Mouse (Mus musculus) Patski (cell line): ENCODE results near the gene Slc3a1. TPM values are rescaled to one million over a fixed set of nuclear protein-coding genes. Genes with fewer than 3 reads are reported as not detected.

Experiments
- ATAC-seq: fragments of 100-300 bp; one replicate; pipeline ENCODE4 v1.8.0; 2021
- CTCF ChIA-PET: fragments of 350-600 bp; sonication (Branson Sonifier 250); formaldehyde crosslinking; loops from one replicate; lab custom pipeline; 2022; ENCODE audit warnings: inconsistent platforms; lab: Charles Lee
- POLR2A ChIA-PET: fragments of 350-600 bp; sonication (Branson Sonifier 250); formaldehyde crosslinking; loops from one replicate; lab custom pipeline; 2022; ENCODE audit warnings: antibody characterized with exemption, inconsistent platforms; lab: Charles Lee
- DNase-seq: peaks from one replicate; pipeline ENCODE4 v3.0.0-alpha.2; 2011; ENCODE audit warnings: low read depth, low spot score
- H3K27me3 ChIP-seq: fragments of 371-371 bp; one replicate; pipeline ENCODE4 v1.5.1; 2021
- CTCF ChIP-seq: fragments of 100-300 bp; IDR thresholded peaks from one replicate; pipeline ENCODE4 v1.5.1; 2021
- in situ Hi-C: fragments of 300-500 bp; cut with MboI; formaldehyde crosslinking; loops from 3 replicates; pipeline ENCODE4 v1.11.1; 2018; ENCODE audit warnings: low pct_unique_long_range_greater_than_20kb, mixed read lengths
- polyA plus RNA-seq: library from polyadenylated mRNA; unstranded; gene quantifications from one replicate; pipeline ENCODE4 v1.2.3, GENCODE M21; 2021

Slc3a1 gene
- polyA plus RNA-seq, 1 experiment from 2014 or later: 0.33 TPM

DNA sequence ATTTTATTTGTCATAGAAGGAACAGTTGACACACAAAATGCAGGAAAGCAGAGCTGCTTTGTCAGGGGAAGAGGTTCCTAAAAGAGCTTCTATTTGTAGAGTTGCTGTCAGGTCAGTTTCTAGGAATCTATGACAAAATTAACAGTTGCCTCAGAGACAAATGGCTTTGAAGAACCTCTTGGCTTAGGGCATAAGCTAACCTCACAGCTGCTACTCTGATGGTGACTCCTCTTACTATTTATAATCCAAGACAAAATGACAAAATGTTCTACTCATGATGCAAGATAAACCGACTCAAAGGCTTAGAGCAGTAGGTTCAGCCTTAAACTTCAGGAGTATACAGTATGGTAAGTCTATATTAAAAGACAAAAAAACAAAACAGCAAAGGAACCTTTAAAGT lies 58.3 kb downstream of the Slc3a1 start:
- no peaks in the 10 kb centered on the region for H3K27me3 ChIP-seq
- ChIA-PET POLR2A (no interaction called here), CTCF (no interaction called here)
- ATAC-seq: no peak
- DNase-seq: no peak
- TF ChIP-seq CTCF: no peak
- in situ Hi-C loops: loop anchor here (10.0 kb wide), 1 partner anchor 62 kb away; the partner anchor contains the start of gene Slc3a1

- no peak for TF ChIP-seq CTCF
- DNase-seq (no peak), ATAC-seq (no peak)
- POLR2A ChIA-PET: interaction anchor here (1.0 kb wide), 1 partner anchor 83 kb away, joined by 3 read pairs; no protein-coding TSS in a partner anchor
- in situ Hi-C loops: loop anchor here (10.0 kb wide), 1 partner anchor 63 kb away; the partner anchor contains the start of gene Slc3a1
- CTCF ChIA-PET: interaction anchor here (1.2 kb wide), 1 partner anchor 10 kb away, joined by 3 read pairs; no protein-coding TSS in a partner anchor
- H3K27me3 ChIP-seq: no peaks in the 10 kb centered on the region
These were observed 59.4 kb downstream of the Slc3a1 start for GRCm38 (mm10) chr17:85087591-85087990.

GRCm38 (mm10) chr17:85088401-85088800 lies 60.2 kb downstream of the Slc3a1 start:
- in situ Hi-C loops: loop anchor here (10.0 kb wide), 1 partner anchor 64 kb away; the partner anchor contains the start of gene Slc3a1
- DNase-seq (no peak), ATAC-seq (no peak)
- ChIA-PET CTCF (interaction anchor here (1.2 to 1.3 kb wide), 2 partner anchors 8 to 11 kb away, joined by 3 read pairs; no protein-coding TSS in a partner anchor), POLR2A (interaction anchor here (1.0 kb wide), 1 partner anchor 84 kb away, joined by 3 read pairs; no protein-coding TSS in a partner anchor)
- H3K27me3 ChIP-seq: no peaks in the 10 kb centered on the region
- TF ChIP-seq CTCF: no peak

DNA sequence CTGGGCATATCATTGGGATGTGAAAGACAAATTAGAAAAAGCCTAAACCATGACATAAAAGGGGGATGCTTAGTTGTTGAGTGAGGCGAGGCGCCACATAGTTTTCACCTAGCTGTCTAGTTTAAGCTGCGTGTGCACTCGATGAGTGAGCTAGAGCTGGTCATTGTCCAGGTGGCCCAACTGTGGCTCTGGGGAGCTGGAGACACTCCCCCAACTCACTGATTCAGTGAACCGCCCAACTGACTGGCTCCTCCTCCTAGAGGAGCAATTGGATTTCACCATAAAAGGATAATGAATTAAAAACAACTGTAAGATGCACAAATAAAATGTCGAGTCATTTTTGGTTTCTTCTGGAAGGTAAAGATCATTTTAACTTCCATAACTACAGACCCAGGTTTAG lies 60.8 kb downstream of the Slc3a1 start:
- no peak for TF ChIP-seq CTCF
- no peaks in the 10 kb centered on the region for H3K27me3 ChIP-seq
- no peak for ATAC-seq
- in situ Hi-C loops: loop anchor here (10.0 kb wide), 1 partner anchor 64 kb away; the partner anchor contains the start of gene Slc3a1
- ChIA-PET POLR2A (no interaction called here), CTCF (interaction anchor here (1.3 kb wide), 1 partner anchor 8 kb away, joined by 3 read pairs; no protein-coding TSS in a partner anchor)
- no peak for DNase-seq

GRCm38 (mm10) chr17:85089621-85090020 lies 61.4 kb downstream of the Slc3a1 start:
- no peak for TF ChIP-seq CTCF
- in situ Hi-C loops: loop anchor here (10.0 kb wide), 1 partner anchor 65 kb away; the partner anchor contains the start of gene Slc3a1
- ATAC-seq (peak; percentile 6), DNase-seq (no peak)
- no peaks in the 10 kb centered on the region for H3K27me3 ChIP-seq
- ChIA-PET POLR2A (interaction anchor here (0.7 kb wide), 1 partner anchor 62 kb away, joined by 4 read pairs; no protein-coding TSS in a partner anchor), CTCF (interaction anchor here (1.3 to 1.4 kb wide), 2 partner anchors 9 to 21 kb away, joined by 3 to 4 read pairs; no protein-coding TSS in a partner anchor)

- POLR2A ChIA-PET: interaction anchor here (0.7 kb wide), 1 partner anchor 63 kb away, joined by 4 read pairs; no protein-coding TSS in a partner anchor
- ATAC-seq: peak; percentile 93
- CTCF ChIA-PET: interaction anchor here (1.4 kb wide), 1 partner anchor 22 kb away, joined by 4 read pairs; no protein-coding TSS in a partner anchor
- in situ Hi-C loops: no loop called here
- TF ChIP-seq CTCF: no peak
- peak; percentile 92 for DNase-seq
- no peaks in the 10 kb centered on the region for H3K27me3 ChIP-seq
These were observed 62.2 kb downstream of the Slc3a1 start, which contains the start of the genes Prepl and Camkmt for GRCm38 (mm10) chr17:85090120-85091099. TSS of gene Prepl (minus strand) at chr17:85090241. TSS of gene Camkmt (plus strand) at chr17:85090552.

DNA sequence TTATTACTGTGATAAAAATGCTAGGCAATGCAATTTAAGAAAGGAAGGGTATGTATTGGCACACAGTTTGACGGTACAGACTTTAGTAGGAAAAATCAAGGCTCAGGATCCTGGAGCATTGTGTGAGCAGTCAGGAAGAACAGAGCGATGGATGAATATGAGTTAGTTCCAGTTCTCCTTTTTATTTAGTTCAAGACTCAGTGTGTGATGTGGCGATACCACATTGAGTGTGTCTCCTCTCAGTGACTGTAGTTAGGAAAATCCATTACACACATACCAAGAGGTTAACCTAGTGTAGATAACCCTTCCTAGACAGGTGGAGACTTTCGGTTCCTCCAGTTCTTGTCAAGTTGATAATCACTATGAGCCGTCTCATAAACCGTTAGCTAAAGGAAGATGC lies 63.6 kb downstream of the Slc3a1 start:
- no peak for TF ChIP-seq CTCF
- in situ Hi-C loops: no loop called here
- ChIA-PET POLR2A (no interaction called here), CTCF (interaction anchor here (1.2 kb wide), 2 partner anchors 95 to 98 kb away, joined by 3 to 4 read pairs; no protein-coding TSS in a partner anchor)
- no peak for ATAC-seq
- no peaks in the 10 kb centered on the region for H3K27me3 ChIP-seq
- DNase-seq: no peak

DNA sequence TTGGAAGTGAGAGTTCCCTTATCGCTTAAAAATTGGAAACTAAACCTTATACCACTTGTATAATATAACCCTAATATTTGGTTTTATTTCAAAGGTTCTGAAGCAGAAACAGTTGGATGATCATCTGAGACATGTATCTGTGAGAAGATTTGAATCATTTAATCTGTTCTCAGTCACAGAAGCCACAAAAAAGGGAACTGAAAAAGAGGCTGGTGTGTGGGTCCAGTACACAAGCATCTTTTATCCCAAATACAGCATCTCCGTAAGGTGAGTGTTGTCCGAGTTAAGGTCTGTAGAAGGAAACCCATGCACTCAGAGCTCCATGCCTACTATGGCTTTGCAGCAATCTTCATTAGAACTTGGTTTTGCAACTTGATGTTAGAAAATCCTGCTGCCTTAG lies 68.2 kb downstream of the Slc3a1 start:
- CTCF ChIA-PET: interaction anchor here (1.1 kb wide), 1 partner anchor 20 kb away, joined by 5 read pairs; no protein-coding TSS in a partner anchor
- H3K27me3 ChIP-seq: no peaks in the 10 kb centered on the region
- DNase-seq: no peak
- no peak for TF ChIP-seq CTCF
- ATAC-seq: no peak
- in situ Hi-C loops: no loop called here
- POLR2A ChIA-PET: no interaction called here

DNA sequence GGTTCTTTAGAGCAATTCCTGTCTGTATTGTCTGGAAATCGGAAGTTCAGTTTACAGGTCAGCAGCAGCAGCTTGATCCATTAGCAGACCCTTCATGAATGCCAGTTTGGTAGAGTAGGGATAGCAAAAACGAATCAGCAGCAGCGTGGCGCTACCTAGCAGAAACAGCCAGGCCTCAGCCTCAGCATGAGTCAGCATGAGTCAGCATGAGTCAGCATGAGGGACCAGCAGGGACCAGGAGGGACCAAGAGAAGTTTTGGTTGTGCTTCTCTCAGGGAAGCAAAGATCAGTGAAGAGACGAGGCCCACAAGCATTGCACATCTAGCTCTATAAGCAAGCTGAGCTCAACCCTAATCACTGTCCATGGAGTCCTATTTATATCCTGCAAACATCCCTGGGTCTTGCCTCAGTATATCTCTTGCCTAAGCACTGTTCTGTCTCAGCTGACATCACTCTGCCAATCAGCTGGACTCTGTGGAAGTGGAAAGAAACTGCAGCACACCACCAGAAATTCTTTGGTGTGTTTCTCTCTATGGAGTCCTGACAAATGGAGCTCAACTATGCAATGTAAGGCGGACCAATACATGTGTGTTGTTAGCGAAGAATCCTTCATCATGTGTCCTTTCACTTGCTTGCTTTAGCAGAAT lies 70.6 kb downstream of the Slc3a1 start:
- no peak for DNase-seq
- POLR2A ChIA-PET: no interaction called here
- CTCF ChIA-PET: interaction anchor here (1.6 kb wide), 1 partner anchor 18 kb away, joined by 4 read pairs; no protein-coding TSS in a partner anchor
- no peak for TF ChIP-seq CTCF
- no peaks in the 10 kb centered on the region for H3K27me3 ChIP-seq
- no peak for ATAC-seq
- in situ Hi-C loops: no loop called here
